Mouse (Mus musculus) mesoderm, embryonic 11.5 days (tissue): Measurements from ENCODE around the gene Hist2h2aa1.
"Not testable (repeated sequence)": the region's sequence is repeated elsewhere in the genome, so short reads cannot be mapped to it uniquely, and the experiment has no call there.

Source experiments
- DNase-seq: peaks from one replicate; pipeline ENCODE4 v3.0.0-alpha.2; 2012; ENCODE audit warnings: low read depth, low spot score

Gene Hist2h2aa1

GRCm38 (mm10) chr3:96277800-96278624 lies 32.7 kb downstream of the Hist2h2aa1 start:
- peak; percentile 96 for DNase-seq

- no peak for DNase-seq
These were observed 35.4 kb downstream of the Hist2h2aa1 start for GRCm38 (mm10) chr3:96280660-96281059.

GRCm38 (mm10) chr3:96284457-96284856 lies 39.2 kb downstream of the Hist2h2aa1 start:
- DNase-seq = no peak

GRCm38 (mm10) chr3:96287334-96287733 lies 42.0 kb downstream of the Hist2h2aa1 start:
- not testable (repeated sequence) for DNase-seq

GRCm38 (mm10) chr3:96289201-96289600 lies 43.9 kb downstream of the Hist2h2aa1 start:
- no peak for DNase-seq

- not testable (repeated sequence) for DNase-seq
These were observed 45.4 kb downstream of the Hist2h2aa1 start for GRCm38 (mm10) chr3:96290727-96291126.

- DNase-seq = no peak
These were observed 47.3 kb downstream of the Hist2h2aa1 start for GRCm38 (mm10) chr3:96292641-96293040.

- no peak for DNase-seq
These were observed 48.1 kb downstream of the Hist2h2aa1 start for GRCm38 (mm10) chr3:96293368-96293767.

GRCm38 (mm10) chr3:96293787-96294186 lies 48.5 kb downstream of the Hist2h2aa1 start, which contains the start of gene Fcgr1:
Fcgr1 (minus strand) TSS chr3:96293969.
- DNase-seq = no peak
